Mouse (Mus musculus) right cerebral cortex, postnatal 10 days (tissue): ENCODE data around the gene Ttc39d.
"Not testable (repeated sequence)": the region's sequence is repeated elsewhere in the genome, so short reads cannot be mapped to it uniquely, and the experiment has no call there.

Experiments
- DNase-seq, 2 experiments: peaks; one replicate each; pipeline ENCODE4 v3.0.0; 2021; ENCODE audit warnings: low spot score in 2 of 2

Ttc39d gene

DNA sequence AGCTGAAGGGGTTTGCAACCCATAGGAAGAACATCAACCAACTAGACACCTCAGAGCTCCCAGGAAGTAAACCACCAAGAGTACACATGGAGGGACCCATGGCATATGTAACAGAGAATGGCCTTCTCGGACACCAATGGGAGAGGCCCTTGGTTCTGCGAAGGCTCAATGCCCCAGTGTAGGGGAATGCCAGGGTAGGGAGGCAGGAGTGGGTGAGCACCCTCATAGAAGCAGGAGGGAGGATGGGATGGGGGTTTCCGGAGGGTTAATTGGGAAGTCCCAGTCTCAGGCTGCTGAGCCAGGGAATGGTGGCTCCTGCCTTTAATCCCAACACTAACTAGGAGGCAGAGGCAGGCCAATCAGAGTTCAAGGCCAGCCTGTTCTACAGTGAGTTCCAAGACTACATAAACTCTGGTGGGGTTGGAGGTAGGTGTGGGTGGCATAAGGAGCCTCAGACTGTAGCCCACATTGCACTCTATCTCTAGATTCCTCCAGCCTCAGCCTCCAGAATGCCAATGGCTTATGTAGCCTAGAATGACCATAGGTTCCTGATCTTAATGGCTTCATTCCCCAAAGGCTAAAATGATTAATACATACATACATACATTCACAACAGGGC is 8.0 kb upstream of the Ttc39d start:
- DNase-seq, result no peak

DNA sequence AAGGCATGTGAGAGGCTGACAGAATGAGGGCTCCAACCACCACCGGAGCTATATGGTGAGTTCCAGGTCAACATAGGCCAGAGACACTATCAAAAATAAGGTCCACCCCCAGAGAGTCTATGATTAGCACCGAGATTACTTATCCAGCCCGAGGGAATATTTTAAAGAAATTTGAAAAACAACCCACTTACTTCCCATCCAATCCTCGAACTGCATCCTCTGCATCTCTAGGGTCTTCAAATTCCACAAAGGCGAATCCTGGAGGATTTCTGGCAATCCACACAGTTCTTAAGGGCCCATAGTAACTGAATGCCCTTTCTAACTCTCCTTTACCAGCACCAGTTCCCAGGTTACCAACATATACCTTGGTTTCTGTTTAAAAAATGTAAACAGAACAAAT is 1.6 kb upstream of the Ttc39d start:
- no peak for DNase-seq

DNA sequence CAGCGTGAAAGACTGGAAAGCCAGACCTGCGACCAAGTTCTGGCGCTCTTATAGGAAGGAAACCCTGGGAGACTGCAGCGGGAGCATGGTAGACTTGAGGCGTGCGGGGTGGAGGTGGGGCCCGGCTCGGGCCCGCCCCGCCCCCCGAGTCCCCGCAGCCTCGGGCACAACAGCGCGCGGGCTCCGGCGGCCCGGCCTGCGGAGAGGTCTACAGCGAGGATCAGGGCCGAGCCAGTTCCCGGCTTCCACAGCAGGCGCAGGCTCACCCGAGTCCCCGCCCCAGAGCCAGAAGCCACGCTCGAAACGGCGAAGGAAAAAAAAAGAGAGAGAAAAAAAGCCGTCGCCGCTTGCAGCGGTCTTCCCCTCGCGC is 974 bp upstream of the Ttc39d start:
- DNase-seq, result no peak

DNA sequence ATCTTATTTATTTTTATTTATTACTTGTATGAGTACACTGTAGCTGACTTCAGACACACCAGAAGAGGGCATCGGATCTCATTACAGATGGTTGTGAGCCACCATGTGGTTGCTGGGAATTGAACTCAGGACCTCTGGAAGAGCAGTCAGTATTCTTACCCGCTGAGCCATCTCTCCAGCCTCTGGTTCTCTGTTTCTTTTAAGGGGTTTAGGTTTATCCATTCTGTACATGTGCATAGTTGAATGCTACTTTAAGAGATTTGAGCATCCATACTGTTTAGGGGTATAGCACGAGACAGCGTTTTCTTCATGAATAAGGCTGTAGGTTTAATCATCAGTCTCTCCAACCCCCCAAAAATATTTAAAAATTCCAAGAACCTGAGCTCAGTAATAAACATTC is 6.7 kb downstream of the Ttc39d start:
- DNase-seq, result not testable (repeated sequence)

DNA sequence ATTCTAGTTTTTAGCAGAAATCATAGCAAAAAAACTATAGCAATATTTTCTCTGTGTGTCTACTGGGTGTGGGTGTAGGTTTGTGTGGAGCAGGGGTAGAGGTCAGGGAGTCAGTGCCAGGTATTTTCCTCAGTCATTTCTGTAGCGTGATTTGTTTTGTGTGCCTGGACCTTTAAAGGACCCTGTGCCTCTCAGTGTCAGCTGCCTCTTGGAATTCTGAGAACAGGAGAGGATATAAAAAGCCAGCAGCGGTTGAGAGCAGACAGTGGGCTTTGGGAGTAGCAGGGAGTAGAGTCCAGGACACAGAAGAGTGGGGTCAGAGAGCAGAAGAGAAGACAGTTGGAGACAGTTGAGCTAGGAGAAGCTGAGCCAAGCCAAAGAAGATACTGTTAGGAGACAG is 12.9 kb downstream of the Ttc39d start:
- no peak for DNase-seq

DNA sequence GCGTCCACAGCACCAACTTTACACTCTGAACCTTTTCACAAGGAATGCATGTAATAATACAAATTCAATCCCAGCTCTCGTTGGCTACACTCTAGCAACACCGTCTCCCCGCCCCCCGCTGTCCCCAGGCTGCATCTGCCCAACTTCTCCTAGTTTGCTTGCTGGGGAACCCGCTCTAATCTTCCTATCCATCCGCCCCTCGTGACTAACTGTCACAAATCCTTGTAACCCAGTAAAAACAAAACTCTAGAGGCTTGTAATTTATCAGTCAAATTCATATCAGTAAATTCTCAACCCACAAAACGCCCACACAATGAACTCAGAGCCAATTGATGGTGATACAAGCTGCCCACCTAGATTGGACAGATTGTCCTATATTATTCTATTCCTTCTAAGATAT is 13.9 kb downstream of the Ttc39d start:
- no peak for DNase-seq

DNA sequence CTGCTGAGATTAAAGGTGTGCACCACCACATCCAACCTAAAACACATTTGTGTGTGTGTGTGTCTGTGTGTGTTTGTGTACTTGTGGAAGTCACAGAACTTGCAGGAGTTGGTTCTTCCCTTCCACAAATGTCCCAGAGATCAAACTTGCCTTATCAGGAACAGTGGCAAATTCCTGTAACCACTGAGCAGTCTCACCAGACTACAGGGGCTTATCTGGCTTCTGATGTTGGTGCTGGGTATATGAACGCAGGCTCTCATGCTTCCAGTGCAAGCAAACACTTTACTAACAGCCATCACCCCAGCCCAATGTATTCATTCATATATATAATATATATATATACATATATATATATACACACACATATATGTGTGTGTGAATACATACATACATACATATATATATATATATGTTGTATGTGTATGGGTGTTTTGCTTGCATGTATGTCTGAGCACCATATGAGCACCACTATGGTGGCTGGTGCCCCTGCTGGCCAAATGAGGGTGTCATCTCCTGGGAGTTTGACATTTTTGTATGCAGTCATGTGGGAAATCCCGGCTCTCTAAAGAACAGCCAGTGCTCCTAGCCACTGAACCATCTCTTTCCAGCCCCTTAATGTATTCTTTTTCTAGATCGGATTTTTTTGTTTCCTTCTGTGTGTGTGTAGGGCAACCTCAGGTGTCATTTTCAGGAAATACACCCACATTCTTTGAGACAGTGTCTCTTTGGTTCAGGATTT is 14.8 kb downstream of the Ttc39d start:
- no peak for DNase-seq

DNA sequence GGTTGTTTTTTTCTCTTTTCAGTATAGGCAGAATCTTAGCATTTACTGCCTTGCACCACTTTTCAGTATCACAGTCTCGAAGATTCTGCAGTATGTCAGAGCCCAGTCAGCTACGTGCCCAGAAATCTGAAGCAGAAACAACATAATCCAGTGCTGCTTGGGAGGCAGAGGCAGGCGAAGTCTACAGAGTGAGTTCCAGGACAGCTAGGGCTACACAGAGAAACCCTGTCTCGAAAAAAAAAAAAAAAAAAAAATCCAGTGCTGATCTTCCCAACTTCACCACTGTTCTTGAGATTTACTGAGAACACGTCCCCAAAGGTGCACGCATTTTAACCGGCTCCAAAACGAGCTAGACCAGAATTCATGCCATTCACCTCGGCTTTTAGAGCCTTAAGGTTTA is 16.6 kb downstream of the Ttc39d start:
- no peak for DNase-seq

DNA sequence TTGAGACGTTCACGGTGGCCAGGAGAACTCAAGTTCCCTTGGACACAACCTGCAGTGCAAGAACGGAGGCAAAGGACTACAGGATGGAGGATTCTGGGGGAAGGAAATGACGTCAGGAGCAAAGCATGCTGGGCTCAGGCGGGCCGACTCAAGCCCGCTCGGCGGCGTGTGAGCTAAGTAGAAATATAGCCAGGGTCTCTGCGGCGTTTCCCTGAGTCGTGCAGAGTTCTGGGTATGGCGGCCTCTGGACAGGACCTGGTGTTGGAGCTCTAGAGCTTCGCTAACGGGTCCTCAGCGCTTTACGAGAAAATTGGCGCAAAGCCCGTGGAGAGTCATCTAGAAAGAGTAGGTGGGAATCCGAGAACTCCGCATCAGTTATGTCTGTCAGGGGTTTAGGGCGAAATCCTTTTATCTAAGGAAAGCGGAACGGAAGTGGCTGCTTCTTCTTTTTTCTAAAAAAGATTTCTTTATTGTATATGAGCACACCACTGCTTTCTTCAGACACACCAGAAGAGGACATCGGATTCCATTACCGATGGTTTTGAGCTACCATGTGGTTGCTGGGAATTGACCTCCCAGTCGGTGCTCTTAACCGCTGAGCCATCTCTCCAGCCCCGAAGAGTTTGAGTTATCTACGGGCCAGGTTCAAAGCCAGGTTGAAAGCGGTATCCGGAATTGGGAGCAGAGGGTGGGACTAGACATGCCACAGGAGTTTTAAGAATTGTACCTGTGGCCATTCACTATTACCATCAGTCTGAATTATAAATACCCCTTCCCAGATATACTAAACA is 17.3 kb downstream of the Ttc39d start, which contains the start of gene Gemin6:
TSS of gene Gemin6 (plus strand) at position 116 of the 791 bp plus-strand sequence.
- DNase-seq, result peak; percentile 90 to 93

DNA sequence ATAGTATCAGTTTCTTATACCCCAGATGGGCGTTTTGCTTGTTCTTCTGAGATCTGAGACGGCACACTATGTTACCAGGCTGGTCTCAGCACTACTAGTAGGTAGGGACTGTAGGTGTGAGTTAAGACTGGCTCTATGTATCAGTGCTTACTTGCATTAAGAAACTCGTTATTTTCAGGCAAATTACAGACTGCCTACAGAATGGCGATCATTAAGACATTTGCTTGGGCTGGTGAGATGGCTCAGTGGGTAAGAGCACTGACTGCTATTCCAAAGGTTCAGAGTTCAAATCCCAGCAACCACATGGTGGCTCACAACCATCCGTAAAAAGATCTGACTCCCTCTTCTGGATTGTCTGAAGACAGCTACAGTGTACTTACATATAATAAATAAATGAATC is 17.9 kb downstream of the Ttc39d start:
- not testable (repeated sequence) for DNase-seq

DNA sequence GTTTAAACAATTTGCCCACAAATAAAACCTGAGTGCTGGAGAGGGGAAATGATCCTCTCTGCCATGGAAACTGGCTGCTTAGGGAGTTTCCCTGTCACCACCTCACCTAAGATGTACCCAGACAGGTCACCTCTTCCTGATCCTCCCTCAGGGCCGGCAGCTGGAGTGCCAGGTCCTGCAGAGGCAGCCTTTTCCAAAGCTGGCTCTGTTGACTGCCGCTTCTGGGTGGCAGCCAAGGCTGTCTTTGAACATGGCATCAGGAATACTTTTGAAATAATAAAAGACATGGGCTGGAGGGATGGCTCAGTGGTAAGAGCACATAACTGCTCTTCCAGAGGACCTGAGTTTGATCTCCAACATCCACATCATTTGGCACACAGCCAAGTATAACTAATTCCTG is 22.1 kb downstream of the Ttc39d start:
- no peak for DNase-seq

DNA sequence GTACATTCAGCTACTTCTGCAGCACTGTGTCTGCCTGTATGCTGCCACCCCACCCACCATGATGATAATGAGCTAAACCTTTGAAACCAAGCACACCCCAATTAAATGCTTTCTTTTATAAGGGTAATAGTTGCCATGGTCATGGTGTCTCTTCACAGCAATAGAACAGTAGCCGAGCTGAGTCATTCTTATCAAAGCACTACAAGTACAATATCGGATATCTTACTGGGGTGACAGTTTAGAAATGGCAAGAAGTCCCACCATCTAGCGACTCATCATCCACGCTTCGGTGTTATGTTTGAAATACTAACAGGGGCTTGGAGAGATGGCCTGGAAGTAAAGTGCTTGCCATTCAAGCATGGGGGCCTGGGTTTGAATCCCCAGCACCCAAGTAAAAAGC is 26.6 kb downstream of the Ttc39d start:
- DNase-seq, result no peak

DNA sequence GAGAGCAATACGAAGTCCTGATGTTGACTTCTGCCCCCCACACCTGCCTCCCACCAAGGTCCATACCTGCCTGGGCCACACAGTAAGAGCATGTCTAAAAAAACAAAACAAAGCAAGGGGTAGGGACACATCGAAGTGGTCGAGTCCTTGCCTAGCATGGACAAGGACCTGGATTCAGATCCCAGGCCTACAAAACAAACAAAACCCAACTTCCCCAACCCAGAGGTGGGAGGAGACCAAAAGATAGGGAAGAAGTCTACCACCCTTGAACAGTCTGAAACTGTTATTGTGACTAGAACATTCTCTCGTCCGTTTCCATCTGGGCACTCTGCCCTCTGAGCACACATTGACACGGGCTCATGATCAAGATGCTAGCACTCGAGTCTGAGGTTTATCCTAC is 27.1 kb downstream of the Ttc39d start:
- no peak for DNase-seq

DNA sequence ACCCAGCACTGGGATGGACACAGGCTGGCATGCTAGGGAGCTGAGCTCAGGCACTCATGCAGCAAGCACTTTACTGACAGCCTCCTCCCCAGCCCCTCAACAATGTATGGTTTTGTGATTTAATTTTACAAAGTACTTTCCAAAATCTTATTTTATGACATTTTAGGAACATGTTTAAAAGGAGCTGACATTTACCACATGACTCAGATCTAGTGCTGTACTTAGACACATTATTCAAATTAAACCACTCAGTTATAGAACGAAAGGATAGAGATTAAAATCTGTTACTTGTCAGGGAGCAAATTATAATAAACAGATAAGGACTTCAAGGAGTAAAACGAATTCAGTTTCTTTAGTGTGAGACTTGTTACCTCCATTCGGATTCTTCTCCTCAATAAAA is 28.2 kb downstream of the Ttc39d start:
- DNase-seq, result no peak

DNA sequence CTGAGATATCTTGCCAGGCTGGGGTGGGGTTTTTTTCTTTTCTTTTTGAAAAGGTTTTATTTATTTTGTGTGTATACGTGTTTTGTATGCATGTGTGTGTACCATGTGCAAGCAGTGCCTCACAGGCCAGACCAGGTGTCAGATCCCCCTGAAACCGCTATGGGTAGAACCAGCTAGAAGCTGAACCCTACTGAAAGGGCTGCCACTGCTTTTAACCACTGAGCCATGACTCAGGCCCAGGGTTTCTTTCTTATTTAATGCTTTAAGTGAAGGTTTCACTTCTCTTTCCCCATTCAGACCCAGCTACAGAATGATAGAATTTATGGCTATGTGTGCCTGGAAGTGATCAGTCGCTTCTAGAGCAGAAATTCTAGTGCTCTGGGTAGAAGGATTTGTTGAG is 29.5 kb downstream of the Ttc39d start:
- no peak for DNase-seq

DNA sequence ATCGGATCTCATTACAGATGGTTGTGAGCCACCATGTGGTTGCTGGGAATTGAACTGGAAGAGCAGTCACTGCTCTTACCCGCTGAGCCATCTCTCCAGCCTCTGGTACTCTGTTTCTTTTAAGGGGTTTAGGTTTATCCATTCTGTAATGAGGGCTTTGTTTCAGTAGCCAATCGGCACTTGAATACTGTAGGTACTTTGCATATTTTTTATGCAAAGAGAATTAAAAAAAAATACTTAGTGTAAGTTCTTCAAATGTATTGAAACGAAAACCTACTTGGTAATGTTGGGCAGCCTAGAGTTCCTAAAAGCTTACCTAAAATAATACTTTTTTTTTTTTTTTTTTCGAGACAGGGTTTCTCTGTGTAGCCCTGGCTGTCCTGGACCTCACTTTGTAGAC is 30.2 kb downstream of the Ttc39d start:
- no peak for DNase-seq

DNA sequence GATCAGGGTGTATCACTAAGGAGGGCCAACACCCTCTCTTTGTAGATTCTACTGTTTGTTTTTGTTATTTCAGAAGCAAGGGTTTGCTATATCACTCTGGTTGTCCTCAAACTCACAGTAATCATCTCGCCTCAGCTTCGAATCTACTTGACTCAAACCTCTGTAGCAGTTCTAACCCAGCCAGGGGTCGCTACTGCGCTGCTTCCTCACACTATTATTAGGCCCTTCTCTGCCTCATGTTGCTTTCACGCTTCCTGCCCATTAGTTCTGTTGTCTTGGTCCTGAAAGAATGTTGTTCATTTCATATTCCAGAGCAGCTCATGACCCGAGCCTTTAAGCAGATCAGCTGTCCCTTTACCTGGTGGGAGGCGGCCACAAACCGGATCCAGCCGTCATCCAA is 34.3 kb downstream of the Ttc39d start:
- no peak for DNase-seq

DNA sequence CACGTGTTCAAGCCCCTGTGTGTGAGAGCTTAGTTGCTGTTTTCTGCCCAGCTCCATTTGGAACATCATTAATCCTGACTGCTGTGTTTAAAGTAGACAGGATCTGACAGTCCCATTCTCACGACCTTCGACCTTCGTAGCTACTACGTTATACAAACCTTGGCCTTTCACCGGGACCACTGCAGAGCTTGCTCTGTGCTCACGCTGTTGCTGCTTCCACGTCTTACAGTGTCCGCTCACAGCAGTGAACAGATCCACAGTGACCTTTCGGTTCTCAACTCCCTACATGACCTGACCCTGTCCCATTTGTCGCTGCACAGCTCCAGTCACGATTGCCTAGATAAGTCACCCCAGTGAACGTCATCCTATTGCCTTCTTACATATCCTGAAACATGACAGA is 35.9 kb downstream of the Ttc39d start:
- no peak for DNase-seq

DNA sequence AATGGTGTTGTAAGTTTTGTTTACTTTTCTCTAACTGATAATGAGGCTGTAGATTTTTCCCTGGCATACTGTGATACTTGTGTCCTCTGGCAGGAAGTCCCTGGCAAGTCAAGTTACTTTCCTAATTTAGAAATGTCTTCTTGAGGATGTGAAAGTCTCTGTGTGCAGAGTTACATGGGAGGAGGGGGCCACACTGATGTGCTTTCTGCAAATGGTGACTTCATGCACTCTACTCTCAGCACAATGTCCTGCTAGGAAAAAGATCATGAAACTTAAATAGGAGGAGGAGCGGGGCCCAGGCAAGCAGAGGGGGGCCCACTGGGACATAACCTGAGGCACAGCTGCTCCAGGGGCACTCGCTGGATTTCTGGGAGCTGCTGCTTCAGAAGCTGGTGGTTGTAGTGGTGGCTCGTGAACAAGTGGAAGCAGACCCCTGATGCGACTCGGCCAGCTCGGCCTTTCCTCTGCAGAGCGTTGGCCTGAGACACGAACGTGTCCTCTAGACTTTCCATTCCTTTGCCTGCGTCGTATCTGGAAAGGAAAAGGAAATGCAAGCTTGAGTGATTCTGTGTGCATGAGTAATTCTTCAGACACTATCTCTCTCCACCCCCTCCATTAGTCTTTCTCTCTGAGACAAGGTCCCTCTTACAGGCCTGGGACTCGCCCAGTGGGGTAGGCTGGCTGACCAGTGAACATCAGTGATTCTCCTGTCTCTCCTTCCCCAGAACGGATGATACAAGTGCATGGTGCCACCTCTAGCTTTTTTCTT is 45.7 kb downstream of the Ttc39d start:
- DNase-seq, result no peak

DNA sequence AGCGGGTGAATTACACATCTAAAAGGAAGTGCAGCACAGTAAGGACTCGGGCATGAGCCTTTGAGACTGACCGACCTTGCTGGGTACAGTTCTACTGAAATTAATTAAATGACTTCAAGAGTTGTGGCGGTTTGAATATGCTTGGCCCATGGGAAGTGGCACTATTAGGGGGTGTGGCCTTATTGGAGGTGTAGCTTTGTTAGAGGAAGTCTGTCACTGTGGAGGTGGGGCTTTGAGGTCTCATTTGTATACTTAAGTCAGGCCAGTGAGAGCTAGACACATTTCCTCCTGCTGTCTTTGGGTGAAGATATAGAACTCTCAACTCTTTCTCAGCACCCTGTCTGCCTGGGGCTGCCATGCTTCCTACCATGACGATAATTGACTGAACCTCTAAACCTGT is 47.2 kb downstream of the Ttc39d start:
- DNase-seq, result no peak

DNA sequence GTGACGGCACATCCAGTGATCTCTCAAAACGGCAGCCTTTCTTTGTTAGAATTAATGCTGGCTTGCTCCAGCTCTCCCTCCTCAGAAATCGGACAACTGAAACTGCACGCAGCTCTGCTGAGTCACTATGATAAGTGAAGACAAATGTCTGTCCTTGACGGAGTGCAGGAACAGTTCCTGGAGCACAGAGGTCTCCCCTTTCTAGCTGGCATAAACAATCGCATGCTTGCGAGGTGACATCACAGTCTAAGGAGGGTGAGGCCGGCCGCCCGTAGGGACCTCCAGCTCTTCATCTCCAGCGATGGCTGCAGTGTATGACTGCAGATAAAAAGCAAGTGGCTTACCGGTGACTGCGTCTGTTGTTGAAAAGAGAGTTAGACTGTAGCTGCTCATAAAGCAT is 47.9 kb downstream of the Ttc39d start:
- no peak for DNase-seq

DNA sequence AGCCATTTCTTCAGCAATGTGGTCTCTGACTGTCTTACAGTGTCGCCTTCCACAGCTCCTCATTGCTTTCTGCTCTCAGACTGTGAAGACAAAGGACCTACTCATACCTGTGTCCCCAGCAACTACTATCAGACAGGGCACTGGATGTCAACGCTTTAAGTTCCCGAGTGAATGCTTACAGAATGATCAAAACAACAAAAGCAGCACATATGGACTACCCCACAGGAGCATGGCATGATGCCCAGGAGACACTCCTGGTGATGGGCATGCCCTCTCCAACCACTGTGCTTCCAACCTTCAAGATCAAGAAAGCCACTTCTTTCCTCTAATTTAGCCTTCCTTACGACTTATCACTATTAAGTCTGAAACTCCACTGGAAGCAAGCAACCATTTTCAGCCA is 59.8 kb downstream of the Ttc39d start:
- DNase-seq, result no peak
